Mouse (Mus musculus): ENCODE measurements around the gene Aff1.

GRCm38 (mm10) chr5:103777446-103777845 lies 85.3 kb downstream of the Aff1 start:
- TF ChIP-seq CTCF (IDR thresholded peaks at IDR 0.05; ENCODE audit: low read depth, low read length) (no peak), GATA1 (IDR thresholded peaks at IDR 0.05; ENCODE audit: borderline replicate concordance, low read length) (no peak), POLR2AphosphoS5 (IDR thresholded peaks at IDR 0.05; ENCODE audit: insufficient replicate concordance, low read depth, low read length) (no peak), GATA2 (IDR thresholded peaks at IDR 0.05; ENCODE audit: borderline replicate concordance, low read depth, low read length) (no peak), TAL1 (conservative IDR thresholded peaks at IDR 0.05; ENCODE audit: low read depth, low read length) (no peak)
